Mouse (Mus musculus) lung, postnatal 4 days (tissue): ENCODE results near the gene Mgam.
"Not testable (repeated sequence)": the region's sequence is repeated elsewhere in the genome, so short reads cannot be mapped to it uniquely, and the experiment has no call there.

Source experiments
- DNase-seq, 2 experiments: peaks; one replicate each; pipeline ENCODE4 v3.0.0; 2021

Mgam gene

DNA sequence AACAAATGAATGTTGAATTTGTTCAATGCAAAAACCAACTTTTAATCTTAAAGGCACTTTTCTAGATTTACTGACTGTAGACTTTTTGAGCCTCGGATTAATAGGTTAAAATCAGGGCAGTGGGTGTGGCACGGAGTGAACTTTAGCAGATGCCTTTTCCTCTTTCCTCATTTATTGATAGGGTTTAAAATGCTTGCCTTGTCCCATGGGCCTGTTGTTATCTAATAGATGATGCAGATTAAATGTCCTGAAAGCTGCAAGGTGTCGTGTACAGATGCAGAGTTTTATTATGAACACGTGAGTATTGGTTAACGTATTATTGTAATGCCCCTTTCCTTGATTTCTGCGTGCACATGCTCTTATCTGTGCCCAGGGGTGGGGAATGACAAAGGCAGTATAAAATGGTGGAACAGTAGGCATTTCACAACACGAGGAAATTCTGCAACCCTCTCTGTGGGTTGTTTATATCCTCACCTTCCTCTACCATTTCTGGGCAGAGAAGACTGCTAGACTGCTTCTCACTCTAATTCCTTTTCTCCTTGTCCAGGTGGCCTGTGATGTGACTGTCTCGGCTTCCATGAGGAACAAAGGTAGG lies at the start of gene Mgam:
Mgam (plus strand) TSS at position 426 of the 595 bp plus-strand sequence.
- DNase-seq: no peak

DNA sequence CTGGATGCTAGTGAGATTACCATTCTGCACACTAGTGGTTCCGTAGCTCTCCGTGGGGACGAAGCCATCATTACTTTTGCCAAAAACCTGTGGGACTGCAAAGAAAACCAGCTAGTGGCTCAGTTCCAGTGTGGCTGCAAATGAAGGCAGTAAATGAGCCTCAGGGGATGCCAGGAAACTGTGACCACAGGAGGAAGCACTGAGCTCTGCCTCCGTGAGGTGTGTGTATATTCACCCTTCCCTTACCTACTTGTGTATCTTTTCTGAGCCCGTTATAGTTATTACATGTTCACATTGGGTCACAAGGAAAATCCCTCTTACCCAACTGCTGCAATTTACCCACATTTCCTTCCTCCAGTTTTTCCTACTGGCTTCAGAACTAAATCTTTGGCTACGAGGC lies 44.3 kb upstream of the Mgam start:
- DNase-seq: no peak

DNA sequence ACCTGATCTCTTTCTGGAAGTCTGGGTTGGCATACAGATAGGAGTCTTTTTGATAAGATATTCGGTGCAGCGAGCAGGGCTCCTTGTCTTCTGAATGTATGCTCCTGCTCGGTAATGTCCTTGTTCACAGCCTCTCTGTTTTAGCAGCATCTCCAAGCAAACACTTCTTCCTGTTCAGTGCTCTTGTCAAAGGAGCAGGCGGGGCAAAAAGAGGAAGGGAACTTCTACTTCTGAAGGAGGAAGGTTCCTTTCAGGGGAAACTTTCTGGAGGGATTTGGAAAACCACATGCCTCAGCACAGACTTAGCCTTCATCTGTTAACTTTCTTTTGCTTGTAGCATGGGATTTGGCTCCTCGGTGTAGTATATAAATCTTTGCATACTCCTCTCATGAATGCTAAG lies 43.0 kb upstream of the Mgam start, which contains the start of gene Clec5a:
Clec5a (minus strand) TSS at position 177 of the 400 bp plus-strand sequence.
- DNase-seq: no peak

DNA sequence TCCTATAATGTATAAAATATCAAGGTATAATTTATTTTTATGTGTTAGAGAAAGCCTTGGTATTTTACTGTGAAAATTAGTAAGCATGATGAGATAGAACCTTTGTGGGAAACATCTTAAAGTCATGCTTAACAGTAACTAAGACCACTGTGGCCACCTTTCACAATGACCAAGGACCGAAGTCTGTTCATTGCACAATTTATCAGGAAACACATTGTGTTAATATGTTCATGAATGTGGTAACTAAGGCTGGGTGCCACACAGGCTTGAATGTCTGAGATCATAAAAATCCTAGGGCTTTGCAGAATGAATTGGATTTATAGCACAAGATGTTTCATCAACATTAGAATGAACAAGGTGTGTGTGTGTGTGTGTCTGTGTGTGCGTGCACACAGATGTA lies 40.3 kb upstream of the Mgam start:
- DNase-seq: no peak

DNA sequence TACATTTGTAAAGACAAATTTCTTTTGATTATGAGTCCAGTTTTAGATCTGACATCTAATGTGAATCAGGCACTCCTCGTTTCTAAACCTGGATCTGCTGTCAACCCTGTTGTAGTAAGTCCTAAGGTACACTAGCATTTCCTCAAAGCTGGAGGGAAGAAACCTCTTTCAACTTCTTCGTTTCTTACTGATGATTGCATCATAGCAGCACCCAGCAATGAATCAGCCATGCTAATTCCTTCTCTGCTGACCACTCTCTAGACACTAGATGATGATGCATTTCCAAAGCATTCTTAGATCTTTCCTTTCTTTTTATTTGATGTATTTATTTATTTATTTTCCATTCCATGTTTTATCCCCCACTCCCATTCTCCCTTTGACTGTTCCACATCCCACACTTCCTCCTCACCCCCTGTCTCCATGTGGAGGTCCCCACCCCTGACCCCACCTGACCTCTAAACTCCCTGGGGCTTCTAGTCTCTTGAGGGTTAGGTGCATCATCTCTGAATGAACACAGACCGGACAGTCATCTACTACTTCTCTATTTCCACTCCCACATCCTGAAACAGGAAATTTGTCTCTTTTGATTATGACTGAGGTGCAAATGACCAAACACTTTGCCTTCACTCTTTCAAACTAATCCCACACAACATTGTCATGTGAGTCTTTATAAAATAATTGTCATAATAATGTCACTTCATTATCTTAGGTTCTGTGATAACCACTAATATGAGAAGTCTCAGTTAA lies 33.7 kb upstream of the Mgam start:
- DNase-seq: no peak

DNA sequence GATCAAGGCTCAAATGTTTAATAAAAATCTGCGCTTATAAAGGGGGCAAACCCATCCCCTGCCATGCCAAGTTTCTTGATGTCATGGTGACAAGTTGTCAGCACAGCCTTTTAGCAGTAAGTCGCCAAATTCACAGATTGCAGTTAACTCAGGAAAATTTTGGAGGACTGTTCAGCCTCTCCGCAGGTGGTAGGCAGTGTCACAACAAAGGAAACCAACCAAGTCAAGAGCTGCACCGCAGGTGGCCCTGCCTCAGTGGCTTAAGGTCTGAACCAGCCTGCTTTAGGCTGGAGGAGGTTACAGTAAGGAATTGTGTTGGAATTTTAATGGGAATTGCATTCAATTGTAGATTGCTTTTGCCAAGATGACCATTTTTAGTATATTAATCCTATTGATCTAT lies 30.1 kb upstream of the Mgam start:
- DNase-seq: not testable (repeated sequence)

DNA sequence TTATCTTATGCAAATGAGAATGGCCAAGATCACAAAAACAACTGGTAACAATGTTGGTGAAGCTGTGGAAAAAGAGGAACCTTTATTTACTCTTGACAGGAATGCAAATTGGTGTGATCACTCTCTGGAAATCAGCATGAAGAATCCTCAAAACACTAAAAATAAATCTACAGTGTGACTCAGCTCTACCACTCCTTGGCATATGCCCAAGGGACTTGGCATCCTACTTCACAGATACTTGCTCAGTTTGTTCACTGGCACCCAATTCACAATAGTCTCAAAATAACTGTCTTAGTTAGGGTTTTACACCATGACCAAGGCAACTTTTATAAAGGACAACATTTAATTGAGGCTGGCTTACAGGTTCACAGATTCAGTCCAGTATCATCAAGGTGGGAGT lies 21.2 kb upstream of the Mgam start:
- no peak for DNase-seq

DNA sequence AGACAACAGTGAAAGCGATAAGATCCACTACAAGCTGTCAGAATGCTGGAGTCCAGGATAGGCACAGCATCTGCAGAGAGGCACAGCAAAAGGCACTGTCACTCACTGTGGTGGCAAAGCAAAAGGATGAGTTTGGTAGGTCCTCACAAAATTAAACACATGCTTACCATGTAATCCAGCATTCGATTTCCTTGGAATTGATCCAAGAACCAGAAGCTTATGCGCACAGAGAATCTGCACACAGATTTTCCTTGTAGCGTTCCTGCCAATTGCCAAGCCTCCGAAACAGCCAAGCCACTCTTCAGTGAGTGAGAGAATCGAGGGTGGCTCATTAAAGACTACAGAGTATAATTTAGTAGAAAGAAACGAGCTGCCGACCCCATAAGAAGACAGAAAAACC lies 18.4 kb upstream of the Mgam start:
- DNase-seq: no peak

DNA sequence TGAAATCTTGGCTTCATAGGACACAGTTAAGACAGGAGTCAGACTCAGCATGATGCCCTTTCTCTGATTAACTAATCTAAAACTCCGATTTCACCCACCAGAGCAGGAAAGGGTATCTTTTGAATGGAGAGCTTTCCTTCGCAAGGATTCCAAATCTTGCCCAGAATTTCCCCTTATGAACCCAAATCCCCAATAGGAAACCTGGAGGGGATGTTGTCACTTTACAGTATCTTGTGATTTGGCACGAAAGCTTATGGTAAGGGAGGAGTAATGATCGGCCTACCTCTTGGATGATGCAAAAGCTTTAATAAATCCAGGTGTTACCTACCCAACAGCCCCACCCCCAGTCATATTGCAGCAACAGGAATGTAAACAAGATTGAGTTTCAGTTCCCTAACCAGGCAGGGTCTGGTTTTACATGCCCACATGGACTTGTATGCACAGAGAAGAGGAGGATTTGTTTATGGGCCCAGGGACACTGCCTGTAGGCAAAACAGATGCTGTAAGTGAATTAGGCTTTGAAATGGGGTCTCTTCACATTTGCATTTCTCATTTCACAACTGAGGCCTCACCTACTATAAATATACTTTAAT lies 15.3 kb upstream of the Mgam start, which contains the start of gene Tas2r138:
Tas2r138 (minus strand) TSS at position 51 of the 593 bp plus-strand sequence.
- no peak for DNase-seq

DNA sequence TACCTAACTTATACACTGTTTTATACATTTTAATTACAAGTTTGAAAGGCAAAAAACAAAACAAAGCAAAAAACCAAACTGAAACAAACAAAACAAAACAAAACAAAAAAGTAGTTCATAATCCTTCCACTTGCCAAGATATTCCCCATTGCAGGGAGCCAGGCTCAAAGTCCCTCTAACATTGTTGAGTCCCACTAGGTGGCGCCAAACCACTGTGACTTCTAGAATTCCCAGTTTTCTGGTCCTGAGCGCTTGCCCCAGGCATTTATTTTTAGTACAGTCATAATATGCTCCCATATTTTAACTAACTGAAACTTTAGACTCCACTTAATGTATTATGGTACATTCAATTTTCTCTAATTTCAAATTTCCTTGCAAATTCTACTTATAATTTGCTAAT lies 10.7 kb upstream of the Mgam start:
- peak in 1 of 2 experiments; percentile 48 for DNase-seq

DNA sequence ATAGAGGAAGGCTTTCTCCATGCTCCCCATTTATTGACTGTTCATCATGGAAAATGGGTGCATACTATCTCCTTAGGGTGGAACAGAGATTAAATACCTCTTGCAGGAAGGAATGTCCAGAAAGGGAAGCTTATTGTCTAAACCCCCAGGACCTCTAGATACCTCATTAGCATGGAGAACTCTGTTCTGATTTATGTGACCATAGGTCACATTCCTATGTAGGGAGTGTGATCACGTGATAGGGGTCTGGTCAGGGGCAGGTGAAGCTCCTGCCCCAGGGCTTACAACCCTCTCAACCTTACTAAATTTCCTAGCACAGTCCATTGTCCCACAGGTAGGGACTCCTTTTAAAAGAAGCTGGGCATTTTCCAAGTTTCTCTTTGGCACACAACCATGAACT lies 2.5 kb upstream of the Mgam start:
- DNase-seq: no peak

DNA sequence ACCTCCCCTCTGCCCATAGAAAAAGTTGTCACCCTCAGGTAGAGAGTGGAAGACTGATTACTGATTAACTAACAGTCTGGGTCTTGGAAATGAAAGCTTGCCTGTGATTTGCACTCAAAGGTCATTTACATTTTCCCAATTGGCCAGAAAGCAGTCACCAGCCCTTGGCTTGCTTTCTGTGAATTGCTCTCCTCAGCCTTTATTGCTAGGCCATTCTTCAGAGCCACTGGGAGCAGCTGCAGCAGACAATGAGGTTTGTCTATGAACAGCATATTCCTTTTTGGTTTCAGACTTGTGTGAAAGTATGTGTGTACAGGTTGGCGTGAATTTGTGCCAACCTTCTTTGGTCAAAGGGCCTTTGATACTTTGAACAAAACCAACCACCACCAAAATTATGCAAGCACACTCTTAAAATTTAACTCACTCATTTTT lies 6.0 kb downstream of the Mgam start:
- DNase-seq: no peak

DNA sequence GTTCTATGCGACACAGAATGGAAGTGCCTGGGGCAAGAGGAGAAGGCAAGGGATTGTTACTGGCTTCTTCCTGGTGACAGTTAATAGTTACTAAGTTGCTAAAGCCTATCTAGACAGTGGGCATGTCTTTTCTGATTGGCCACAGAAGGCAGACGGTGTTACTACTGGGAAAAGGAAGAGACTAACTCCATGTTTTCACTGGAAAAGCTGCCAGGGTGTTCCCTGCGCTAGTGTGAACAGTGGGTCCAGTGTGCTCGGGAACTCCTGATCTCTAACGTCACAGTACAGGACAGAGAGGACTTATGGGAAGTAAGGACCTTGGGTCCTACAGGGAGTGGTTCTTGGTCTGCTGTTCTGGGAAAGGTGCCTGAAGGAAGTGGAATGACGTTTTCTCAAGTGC lies 6.9 kb downstream of the Mgam start:
- no peak for DNase-seq

DNA sequence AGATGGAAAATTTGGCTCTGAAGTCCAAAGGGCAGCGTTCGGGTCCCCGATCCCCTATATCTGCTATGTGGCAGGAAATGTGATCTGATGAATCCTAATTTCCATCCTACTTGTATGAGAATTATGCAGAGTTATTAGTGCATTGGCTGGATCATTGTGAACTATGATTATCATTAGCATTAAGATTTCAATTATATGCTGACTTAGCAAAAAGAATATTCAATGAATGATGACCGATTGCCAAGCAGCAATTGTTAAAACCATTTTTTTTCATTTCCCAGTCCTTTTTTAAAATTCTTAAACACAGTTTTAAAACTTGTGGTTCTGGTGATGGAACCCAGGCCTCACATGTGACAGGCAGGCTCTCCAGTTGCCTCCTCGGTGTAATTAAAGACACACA lies 9.1 kb downstream of the Mgam start:
- no peak for DNase-seq

DNA sequence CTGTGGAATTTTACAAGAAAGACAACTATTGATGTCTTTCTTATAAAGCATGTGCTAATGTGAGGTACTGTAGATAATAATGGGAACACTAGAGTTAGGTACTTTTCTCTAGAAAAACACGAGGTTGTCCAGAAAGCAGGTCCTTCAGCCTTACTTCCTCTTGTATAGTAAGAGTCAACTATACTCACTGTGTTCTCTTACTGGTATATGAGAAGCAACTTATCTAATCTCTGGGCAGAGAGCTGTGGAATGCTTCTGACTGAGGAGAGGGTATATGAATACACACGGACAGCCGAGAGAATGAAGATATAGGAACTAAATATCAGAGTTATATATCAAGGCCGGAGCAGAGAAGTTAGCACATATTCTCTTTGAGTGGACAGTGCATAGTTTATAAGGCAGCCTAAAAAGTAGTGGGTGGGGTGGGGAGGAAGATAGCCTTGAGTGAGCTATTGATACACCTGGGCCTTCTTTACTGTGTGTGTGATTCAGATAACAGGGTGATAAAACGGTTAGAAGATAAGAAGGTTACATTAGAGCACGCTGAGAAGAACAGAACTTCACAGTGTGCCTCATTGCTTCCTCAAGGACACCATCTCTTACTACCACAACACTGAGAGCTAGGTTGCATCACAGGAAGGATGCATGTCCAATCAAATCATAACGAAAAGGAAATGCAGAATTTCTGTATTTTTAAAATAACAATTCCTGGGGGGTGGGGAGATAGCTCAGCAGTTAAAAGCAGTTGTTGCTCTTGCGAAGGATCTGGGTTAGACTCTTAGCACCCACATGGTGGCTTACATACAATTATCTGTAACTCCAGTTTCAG lies 12.3 kb downstream of the Mgam start:
- no peak for DNase-seq

DNA sequence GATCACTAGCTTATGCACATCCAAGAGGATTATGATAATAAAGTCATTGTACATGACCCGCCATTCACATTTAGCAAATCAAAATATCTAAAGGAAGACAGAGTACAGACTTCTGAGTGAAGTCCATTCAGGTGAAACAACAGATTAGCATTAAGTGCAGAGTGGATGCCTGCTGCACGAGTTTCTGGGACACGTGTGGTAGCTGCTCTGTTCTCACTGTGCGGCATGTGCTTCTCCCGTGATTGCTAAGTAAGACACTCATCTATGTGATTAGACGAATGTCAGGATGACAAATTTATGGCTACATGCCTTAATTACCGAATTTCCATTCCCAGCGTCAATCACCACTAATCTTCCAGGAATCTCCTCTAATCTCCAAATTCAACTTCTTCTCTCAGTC lies 17.1 kb downstream of the Mgam start:
- no peak for DNase-seq

DNA sequence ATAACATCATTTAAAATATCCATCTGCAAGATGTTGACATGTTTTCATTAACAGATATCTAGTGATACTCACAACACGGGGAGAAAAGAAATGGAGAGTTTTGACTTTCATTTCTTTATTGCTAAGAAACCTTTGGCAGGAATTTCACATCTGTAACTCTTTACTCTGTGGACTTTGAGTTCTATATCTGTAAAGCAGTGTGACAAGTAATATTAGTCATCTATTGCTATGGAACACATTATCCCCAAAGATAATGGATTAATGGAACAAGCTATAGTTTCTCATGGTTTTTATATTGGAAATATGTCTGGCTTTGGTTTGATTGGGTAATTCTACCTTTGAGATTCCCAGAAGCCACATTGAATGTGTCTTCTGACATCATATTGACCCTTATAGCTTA lies 22.3 kb downstream of the Mgam start:
- DNase-seq: no peak

DNA sequence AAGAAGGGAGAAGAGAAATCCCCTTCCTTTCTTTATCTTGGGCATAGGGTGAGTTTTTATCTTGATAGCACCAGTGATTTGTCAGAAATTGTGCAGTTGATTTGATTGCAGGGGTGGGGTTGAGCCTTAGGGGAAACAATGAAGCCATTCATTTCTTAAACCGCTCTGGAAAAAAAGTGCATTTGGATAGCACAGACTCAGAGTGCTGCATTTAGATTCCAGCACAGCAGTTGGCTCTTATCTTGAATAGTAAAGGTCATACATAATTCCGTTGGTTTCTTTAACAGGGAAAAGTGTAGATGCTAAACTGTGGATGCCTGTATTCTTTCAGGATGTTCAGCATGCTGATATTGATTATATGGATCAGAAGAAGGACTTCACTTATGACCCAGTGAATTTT lies 32.3 kb downstream of the Mgam start:
- DNase-seq: no peak

DNA sequence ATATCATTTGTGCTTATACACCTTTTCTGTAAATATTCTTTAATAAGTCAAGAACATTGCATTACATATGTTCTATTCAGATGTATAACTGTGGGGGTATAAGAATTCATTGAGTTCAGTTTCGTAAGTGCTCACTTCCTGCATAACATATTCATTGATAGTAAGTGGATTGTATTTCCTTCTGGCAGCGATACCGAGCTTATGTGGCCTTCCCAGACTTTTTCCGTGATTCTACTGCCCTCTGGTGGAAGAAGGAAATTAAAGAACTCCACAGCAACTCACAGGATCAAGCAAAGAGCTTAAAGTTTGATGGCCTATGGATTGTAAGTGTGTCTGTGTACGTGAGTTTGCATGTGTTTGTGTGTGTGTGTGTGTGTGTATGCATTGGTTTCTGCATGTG lies 60.5 kb downstream of the Mgam start:
- DNase-seq: peak in 1 of 2 experiments; percentile 34

DNA sequence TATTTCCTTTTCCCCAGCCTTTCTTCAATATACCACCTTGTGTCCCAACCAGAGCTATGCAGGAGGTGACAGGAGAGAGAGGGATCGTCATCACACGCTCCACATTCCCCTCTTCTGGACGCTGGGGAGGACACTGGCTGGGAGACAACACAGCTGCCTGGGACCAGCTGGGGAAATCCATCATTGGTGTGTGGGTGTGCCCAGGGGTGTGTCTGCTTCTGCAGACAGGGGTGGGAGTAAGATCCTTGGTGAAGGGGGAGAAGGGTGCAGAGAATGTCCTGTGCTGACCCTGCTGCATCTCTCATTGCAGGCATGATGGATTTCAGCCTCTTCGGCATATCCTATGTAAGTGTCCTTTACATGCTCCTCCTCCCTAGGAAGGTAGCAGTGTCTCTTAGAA lies 63.4 kb downstream of the Mgam start:
- not testable (repeated sequence) for DNase-seq

DNA sequence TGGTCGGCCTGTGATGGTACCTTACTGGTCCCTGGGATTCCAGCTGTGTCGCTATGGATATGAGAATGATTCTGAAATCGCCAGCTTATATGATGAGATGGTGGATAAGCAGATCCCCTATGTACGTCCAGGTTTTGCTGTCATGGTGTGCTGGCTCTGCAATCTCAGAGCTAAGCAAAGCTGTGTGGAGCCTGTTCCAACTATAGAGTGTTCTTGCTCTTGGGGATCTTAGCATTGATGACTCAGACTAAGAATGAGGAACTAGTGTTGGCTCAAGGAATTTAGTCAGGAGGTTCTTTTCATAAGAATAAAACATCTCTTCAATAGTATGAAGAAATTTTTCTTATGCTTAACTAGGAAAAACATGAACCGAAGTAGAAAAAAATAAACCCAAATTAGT lies 84.9 kb downstream of the Mgam start:
- not testable (repeated sequence) for DNase-seq

DNA sequence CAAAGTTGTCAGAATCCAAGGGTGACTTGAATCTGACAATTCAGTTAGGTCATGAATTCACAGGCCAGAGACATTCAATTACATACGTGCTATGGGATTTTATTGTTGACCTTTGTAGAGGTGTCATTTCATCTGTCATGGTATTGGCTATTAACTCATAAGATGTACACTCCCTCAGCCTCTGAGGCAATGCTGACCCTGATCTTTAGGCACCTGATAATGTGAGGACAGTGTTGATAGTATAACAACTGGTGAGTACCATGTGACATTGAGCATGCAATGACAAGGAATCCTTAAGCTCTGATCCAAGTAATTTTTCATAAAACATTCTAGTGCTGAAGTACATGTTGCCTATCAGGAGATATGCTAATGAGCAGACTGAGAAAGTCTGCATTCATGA lies 87.1 kb downstream of the Mgam start:
- DNase-seq: no peak

DNA sequence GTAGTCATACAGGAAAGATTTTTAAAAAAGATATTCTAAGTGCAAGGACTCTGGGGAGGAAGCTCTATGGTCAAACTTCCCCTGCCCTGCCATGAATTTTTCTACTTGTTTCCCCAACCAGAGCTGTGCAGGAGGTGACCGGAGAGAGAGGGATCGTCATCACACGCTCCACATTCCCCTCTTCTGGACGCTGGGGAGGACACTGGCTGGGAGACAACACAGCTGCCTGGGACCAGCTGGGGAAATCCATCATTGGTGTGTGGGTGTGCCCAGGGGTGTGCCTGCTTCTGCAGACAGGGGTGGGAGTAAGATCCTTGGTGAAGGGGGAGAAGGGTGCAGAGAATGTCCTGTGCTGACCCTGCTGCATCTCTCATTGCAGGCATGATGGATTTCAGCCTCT lies 99.9 kb downstream of the Mgam start:
- DNase-seq: not testable (repeated sequence)
